Comparison of ENCODE assay signal across 23 mouse cellular contexts in the genomic region with DNA sequence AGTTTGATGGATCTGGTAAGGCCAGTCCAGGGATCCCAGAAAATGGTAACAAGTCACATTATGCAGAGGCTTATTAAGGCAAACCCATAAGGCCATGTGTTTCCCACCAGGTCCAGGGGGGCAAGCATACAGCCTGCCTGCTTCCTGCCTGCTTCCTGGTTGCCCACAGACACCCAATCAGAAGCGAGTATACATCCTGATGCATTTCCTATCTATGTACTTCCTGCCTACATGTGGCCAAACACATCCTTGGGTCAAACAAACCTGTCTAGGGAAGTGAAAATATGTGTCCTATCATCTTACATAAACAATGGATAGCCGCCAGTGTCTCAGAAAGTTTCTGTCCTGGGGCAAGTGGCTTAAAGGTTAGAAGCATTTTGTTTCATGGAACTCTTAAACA. TPM values are rescaled to one million over a fixed set of nuclear protein-coding genes. Genes with fewer than 3 reads are reported as not detected.
"Had no signal": no experiment of that assay in that cellular context is flagged by ENCODE, and none has a peak within 500 bp of the region (broad histone marks: within the 10 kb centered on the region; RNA-seq: fewer than 3 reads in every experiment).

No protein-coding gene starts in this region.

- ATAC-seq: intestine, embryonic 16.5 days; liver, postnatal 0 days had no signal

- H3K4me3 ChIP-seq: limb, embryonic 12.5 days; liver, embryonic 13.5 days; midbrain, embryonic 10.5 days; neural tube, embryonic 12.5 days had no signal

- H3K4me2 ChIP-seq: limb, embryonic 12.5 days; liver, embryonic 13.5 days; neural tube, embryonic 12.5 days had no signal

- H3K9ac ChIP-seq: limb, embryonic 12.5 days; liver, embryonic 13.5 days; liver, postnatal 0 days; neural tube, embryonic 12.5 days had no signal

- H3K27me3 ChIP-seq: limb, embryonic 12.5 days; liver, embryonic 13.5 days; neural tube, embryonic 12.5 days had no signal

- H3K4me1 ChIP-seq: limb, embryonic 12.5 days; liver, embryonic 13.5 days; midbrain, embryonic 10.5 days; neural tube, embryonic 12.5 days had no signal

- H3K27ac ChIP-seq: kidney, postnatal 0 days; limb, embryonic 12.5 days; liver, embryonic 13.5 days; macrophage; midbrain, embryonic 10.5 days; neural tube, embryonic 12.5 days had no signal

- H3K36me3 ChIP-seq: limb, embryonic 12.5 days; liver, embryonic 13.5 days; midbrain, embryonic 10.5 days; neural tube, embryonic 12.5 days had no signal

- H3K9me3 ChIP-seq: limb, embryonic 12.5 days; liver, embryonic 13.5 days; midbrain, embryonic 10.5 days; neural tube, embryonic 12.5 days had no signal

- DNase-seq: kidney, adult 9 months; kidney, postnatal 36 days; layer of hippocampus, adult 9-11 months; layer of hippocampus, postnatal 36 days; liver; liver, embryonic 13.5 days; liver, postnatal 0 days; midbrain, embryonic 14.5 days; retina, postnatal 1 day; right cerebral cortex, postnatal 4 days; spleen, adult 18-20 months; thymus, adult 2 months; thymus, postnatal 25 days had no signal

RNA-seq across cellular contexts. Expression of gene Sult6b1, which starts 3.6 kb away (rescaled TPM):
- total RNA-seq: layer of hippocampus, adult 18-20 months; layer of hippocampus, postnatal 36 days; neutrophil, adult 5-6 weeks had no signal
- polyA plus RNA-seq: macrophage; midbrain, embryonic 14.5 days; neural tube, embryonic 12.5 days; stomach, embryonic 14.5 days; thymus, adult 2 months; urinary bladder, adult 2 months had no signal
